Mouse (Mus musculus) liver, embryonic 12.5 days (tissue): ENCODE data around the gene Dnajc30. TPM values are rescaled to one million over a fixed set of nuclear protein-coding genes. Genes with fewer than 3 reads are reported as not detected.
A peak's percentile ranks its signal among the peaks of the same experiment; 100 is the strongest.

Experiments used
- ATAC-seq: fragments of 200-750 bp; cut with Nextera tagmentation; 2 replicates; pipeline ENCODE4 v1.8.0; 2017; ENCODE audit warnings: moderate number of reproducible peaks, mild to moderate bottlenecking, moderate library complexity
- H3K27ac ChIP-seq: fragments of 300-500 bp; sonication (generic); 2 replicates; pipeline ENCODE4 v1.5.1; 2016; ENCODE audit warnings: mild to moderate bottlenecking
- H3K27me3 ChIP-seq: fragments of 300-500 bp; sonication (generic); replicated peaks from 2 replicates; pipeline ENCODE4 v1.6.1; 2016; ENCODE audit warnings: mild to moderate bottlenecking, moderate library complexity
- H3K36me3 ChIP-seq: fragments of 300-500 bp; sonication (generic); 2 replicates; pipeline ENCODE4 v1.6.1; 2016; ENCODE audit warnings: mild to moderate bottlenecking, moderate library complexity
- H3K4me1 ChIP-seq: fragments of 300-500 bp; sonication (generic); 2 replicates; pipeline ENCODE4 v1.6.1; 2016
- H3K4me2 ChIP-seq: fragments of 300-500 bp; sonication (generic); 2 replicates; pipeline ENCODE4 v1.6.1; 2016; ENCODE audit warnings: mild to moderate bottlenecking, moderate library complexity
- H3K4me3 ChIP-seq: fragments of 300-500 bp; sonication (generic); 2 replicates; pipeline ENCODE4 v1.5.1; 2016; ENCODE audit warnings: mild to moderate bottlenecking, moderate library complexity
- H3K9ac ChIP-seq: fragments of 300-500 bp; sonication (generic); 2 replicates; pipeline ENCODE4 v1.6.1; 2016; ENCODE audit warnings: mild to moderate bottlenecking, moderate library complexity
- H3K9me3 ChIP-seq: fragments of 300-500 bp; sonication (generic); replicated peaks from 2 replicates; pipeline ENCODE4 v1.6.1; 2016; ENCODE audit warnings: mild to moderate bottlenecking, moderate library complexity
- WGBS: fragments of 180-500 bp; shearing (Covaris S2); methylation state at CpG from one replicate; pipeline ENCODE4 v1.1.7; 2016; ENCODE audit not compliant: insufficient replicate concordance; 5-methylcytosine and 5-hydroxymethylcytosine counted together
- polyA plus RNA-seq: library from polyadenylated mRNA; unstranded; fragments of >200 nt; fragmentation: Nextera tagmentation; extraction: Ambion mirVana; gene quantifications from 2 replicates; pipeline ENCODE4 v1.2.1, GENCODE M21; 2016

The Dnajc30 gene
- polyA plus RNA-seq, 1 experiment from 2014 or later, result 15.9 TPM

DNA sequence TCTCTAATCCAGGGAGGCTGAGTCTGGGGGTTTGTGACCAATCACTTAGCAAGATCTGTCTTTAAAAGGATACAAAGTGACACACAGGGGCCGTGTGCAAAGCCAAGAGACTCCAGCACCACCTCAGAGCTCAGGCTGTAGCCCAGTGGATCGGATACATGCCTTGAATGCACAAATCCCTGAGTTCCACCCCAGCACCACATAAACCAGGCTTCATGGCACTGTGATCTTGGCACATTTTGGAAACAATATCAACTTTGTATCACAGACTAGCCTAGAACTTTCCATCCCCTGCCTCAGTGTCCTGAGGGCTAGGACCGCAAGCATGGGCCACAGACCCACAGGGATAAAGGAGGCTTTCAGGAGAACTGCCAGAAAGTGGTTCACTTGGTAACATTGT lies 2.0 kb downstream of the Dnajc30 start:
- ATAC-seq, result no peak
- H3K9ac ChIP-seq, result no peak overlapping the region
- peaks cover 37% of the 10 kb centered on the region for H3K36me3 ChIP-seq
- no peaks in the 10 kb centered on the region for H3K27me3 ChIP-seq
- H3K9me3 ChIP-seq, result no peaks in the 10 kb centered on the region
- WGBS, result 95% methylated on average over 3 of the region's 3 CpGs
- H3K4me3 ChIP-seq, result 0 out of 2 replicates have a peak overlapping the region, but pooled peaks have one; percentile 6
- peak overlapping the region; percentile 98; the same call in 1 of the 2 replicates for H3K4me2 ChIP-seq
- H3K27ac ChIP-seq, result no peak overlapping the region
- H3K4me1 ChIP-seq, result peaks cover 45% of the 10 kb centered on the region

DNA sequence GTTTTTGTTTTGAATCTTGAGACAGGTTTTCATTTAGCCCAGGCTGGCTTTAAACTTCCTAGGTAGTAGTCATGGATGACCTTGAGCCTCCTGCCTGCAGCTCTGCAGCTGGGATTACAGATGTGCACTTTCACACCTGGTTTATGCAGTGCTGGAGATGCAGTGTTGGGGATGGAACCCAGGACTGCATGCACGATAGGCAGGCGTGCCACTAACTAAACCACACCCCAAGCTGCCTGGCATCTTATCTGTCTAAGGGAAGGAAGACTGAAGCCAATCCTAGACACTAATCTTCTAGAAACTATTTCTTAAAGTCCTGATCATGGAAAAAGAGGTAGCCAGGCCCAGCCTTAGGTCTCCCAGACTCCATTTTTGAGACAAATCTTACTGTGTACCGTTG lies 6.4 kb downstream of the Dnajc30 start:
- H3K9me3 ChIP-seq, result no peaks in the 10 kb centered on the region
- H3K27ac ChIP-seq, result no peak overlapping the region
- peaks cover 12% of the 10 kb centered on the region for H3K27me3 ChIP-seq
- no peak overlapping the region for H3K4me2 ChIP-seq
- H3K4me1 ChIP-seq, result peaks cover 35% of the 10 kb centered on the region
- 44% methylated on average over 3 of the region's 3 CpGs for WGBS
- no peak overlapping the region for H3K9ac ChIP-seq
- no peak overlapping the region for H3K4me3 ChIP-seq
- H3K36me3 ChIP-seq, result peaks cover 24% of the 10 kb centered on the region
- ATAC-seq, result peak; percentile 65; the same call in 1 of the 2 replicates

DNA sequence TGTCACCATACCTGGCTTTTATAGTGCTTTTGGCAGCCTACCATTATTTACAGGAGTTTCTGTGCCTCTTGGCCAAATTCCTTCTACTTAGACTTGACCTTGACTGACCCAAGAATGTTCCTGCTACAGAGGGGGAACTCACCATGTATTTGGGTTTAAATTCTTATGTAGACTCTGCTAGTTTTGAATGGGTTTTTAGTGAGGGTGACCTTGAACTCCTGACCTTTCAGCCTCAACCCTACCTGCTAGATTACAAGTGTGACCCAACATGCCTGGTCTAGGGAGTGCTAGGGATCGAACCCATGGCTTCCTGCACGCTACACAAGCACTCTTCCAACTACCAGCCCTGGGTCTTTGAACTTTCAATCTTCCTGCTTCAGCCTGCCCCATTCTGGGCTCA lies 8.1 kb downstream of the Dnajc30 start:
- Histone ChIP-seq H3K4me2 (no peak overlapping the region), H3K9me3 (no peaks in the 10 kb centered on the region), H3K4me1 (peaks cover 27% of the 10 kb centered on the region), H3K9ac (no peak overlapping the region), H3K4me3 (no peak overlapping the region), H3K27me3 (peaks cover 19% of the 10 kb centered on the region), H3K27ac (no peak overlapping the region), H3K36me3 (peaks cover 10% of the 10 kb centered on the region)
- ATAC-seq, result no peak
- WGBS, result 70% methylated on average over 2 of the region's 2 CpGs

DNA sequence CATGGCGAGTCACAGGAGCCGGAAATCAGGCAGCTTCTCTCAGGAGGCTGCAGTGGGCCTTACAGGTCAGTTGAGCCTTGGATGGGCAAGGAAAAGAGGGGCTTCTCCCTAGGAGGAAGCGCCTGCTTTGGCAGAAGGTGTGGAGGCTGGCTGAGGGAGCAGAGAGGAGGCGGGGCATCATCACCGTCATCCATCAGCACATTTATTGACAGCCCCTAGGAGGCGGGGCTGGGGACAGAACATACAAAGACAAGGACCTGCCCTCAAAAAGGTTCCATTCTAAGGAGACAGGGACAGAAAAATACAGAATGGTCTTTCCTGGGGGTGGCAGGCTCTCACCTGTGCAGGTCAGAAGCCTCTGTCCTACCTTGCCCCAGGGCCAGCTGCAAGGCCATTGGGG lies 8.7 kb downstream of the Dnajc30 start:
- no peak overlapping the region for H3K27ac ChIP-seq
- H3K36me3 ChIP-seq, result peaks cover 3% of the 10 kb centered on the region; the same call in 1 of the 2 replicates
- no peaks in the 10 kb centered on the region for H3K9me3 ChIP-seq
- no peak overlapping the region for H3K4me2 ChIP-seq
- peaks cover 34% of the 10 kb centered on the region for H3K4me1 ChIP-seq
- H3K4me3 ChIP-seq, result no peak overlapping the region
- WGBS, result 55% methylated on average over 6 of the region's 6 CpGs
- H3K27me3 ChIP-seq, result peaks cover 25% of the 10 kb centered on the region
- no peak overlapping the region for H3K9ac ChIP-seq
- ATAC-seq, result no peak

DNA sequence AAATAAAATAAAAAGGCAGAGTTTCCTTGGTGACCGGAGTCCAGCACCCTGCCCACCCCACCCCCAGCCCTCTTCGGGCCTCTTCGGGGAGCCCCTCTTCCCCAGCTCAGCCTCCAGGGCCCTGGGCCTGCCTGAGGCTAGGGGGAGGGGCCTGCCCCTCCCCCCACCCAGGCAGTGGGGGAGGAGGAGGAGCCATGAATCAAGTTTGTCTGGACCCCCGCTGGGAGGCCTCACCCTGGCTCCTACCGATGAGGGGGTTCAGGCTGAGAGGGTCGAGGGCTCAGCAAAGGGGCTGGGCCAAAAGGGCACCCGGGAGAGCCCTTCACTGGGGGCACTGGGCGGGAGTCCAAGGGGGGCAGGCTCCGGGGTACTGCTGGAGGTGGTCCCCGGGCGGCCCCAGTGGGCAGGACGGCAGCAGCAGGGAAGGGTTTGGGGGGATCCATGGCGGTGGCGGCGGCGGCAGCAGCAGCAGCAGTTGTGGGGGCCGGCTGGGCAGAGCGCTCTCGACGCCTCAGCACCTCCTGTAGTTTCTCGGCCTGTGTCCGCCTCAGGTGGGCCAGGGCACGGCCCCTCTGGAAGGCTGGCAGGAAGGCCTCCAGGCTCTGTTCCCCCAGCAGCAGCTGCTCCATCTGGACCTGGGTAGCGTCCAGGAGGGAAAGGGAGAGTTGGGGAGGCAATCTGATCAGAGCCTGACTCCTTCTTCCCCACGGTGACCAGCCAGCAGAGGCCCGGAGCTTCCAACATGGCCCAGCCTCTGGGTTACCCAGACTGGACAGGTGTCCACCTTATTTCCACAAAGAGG lies 9.5 kb downstream of the Dnajc30 start:
- no peak for ATAC-seq
- H3K4me2 ChIP-seq, result no peak overlapping the region
- 48% methylated on average over 26 of the region's 26 CpGs for WGBS
- H3K4me1 ChIP-seq, result peaks cover 42% of the 10 kb centered on the region
- H3K9me3 ChIP-seq, result no peaks in the 10 kb centered on the region
- peaks cover 32% of the 10 kb centered on the region for H3K27me3 ChIP-seq
- no peak overlapping the region; the same call in 1 of the 2 replicates for H3K9ac ChIP-seq
- no peak overlapping the region for H3K27ac ChIP-seq
- H3K36me3 ChIP-seq, result no peaks in the 10 kb centered on the region
- H3K4me3 ChIP-seq, result no peak overlapping the region

DNA sequence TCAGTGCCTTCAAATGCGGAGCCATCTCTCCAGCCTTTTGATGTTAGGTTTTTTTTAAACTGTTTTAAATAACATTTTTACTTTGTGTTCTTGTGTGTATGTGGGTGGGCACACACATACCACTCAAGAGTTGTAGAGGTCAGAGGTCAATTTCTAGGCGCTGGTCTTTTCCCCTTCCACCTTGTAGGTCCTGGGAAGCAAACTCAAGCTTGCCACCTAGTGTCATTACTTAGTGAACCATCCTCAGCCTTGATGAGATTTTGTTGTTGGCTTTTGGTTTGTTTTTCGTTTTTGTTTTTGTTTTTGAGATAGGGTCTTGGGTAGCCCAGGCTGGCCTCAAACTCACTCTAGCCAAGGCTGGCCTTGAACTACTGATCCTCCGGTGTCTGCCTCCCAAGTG lies 11.7 kb downstream of the Dnajc30 start:
- Histone ChIP-seq H3K27ac (no peak overlapping the region), H3K4me2 (no peak overlapping the region), H3K4me1 (peaks cover 36% of the 10 kb centered on the region), H3K9ac (no peak overlapping the region), H3K9me3 (no peaks in the 10 kb centered on the region), H3K4me3 (no peak overlapping the region), H3K36me3 (no peaks in the 10 kb centered on the region), H3K27me3 (peaks cover 48% of the 10 kb centered on the region)
- ATAC-seq, result no peak
- WGBS, result 56% methylated on average over 4 of the region's 4 CpGs

DNA sequence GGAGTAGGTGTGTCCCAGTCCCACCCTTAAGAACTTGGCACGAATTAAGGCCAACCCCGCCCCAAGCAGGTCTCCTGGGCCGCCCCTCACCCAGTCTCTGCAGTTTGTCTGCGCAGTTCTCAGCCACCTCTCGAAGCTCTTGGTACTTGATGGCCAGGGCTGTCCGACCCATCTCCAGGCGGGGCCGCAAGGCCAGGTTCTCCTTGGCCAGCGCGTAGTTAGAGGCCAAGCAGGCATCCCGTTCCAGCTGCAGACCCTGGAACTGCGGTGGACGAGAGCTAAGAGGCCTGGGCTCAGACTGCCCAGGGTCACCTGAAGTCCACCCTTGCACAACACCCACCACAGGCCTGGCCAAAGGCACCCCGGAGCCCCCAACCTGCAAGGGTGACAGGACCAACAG lies 12.4 kb downstream of the Dnajc30 start:
- H3K36me3 ChIP-seq, result no peaks in the 10 kb centered on the region
- ATAC-seq, result no peak
- H3K4me2 ChIP-seq, result no peak overlapping the region
- H3K9me3 ChIP-seq, result no peaks in the 10 kb centered on the region
- H3K27ac ChIP-seq, result no peak overlapping the region
- H3K4me3 ChIP-seq, result no peak overlapping the region
- WGBS, result 79% methylated on average over 14 of the region's 14 CpGs
- peaks cover 52% of the 10 kb centered on the region for H3K27me3 ChIP-seq
- H3K9ac ChIP-seq, result no peak overlapping the region
- H3K4me1 ChIP-seq, result peaks cover 32% of the 10 kb centered on the region

DNA sequence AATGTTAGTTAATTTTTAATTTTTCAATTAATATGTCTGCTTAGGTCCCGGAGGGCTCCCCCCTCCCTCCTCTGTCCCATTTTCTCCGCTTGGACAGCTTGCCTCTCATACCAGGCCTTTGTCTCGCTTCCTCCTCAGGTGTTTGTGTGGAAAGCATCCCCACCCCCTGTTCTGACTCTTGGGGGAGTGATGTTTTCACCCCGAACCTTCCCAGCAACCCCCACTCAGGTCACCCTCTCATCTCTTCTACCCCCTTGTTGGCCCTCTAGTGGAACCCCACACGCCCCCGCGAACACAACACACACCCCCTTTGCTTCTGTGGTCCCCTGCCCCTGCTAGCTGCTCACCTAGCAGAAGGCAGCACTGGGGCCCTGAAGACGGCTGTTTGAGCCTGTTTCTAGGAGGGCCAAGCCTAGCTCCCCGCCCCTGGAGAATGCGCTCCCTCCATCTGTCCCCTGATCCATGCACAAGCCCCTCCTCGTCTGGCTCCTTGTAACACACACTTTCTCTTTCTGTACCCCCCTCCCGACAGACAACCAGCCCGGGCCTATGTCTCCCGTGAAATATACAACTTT lies 13.0 kb downstream of the Dnajc30 start:
- no peak overlapping the region for H3K27ac ChIP-seq
- H3K36me3 ChIP-seq, result no peaks in the 10 kb centered on the region
- no peaks in the 10 kb centered on the region for H3K9me3 ChIP-seq
- H3K27me3 ChIP-seq, result peaks cover 55% of the 10 kb centered on the region
- ATAC-seq, result no peak
- H3K4me3 ChIP-seq, result peak overlapping the region; percentile 67
- peak overlapping the region; percentile 31; the same call in 1 of the 2 replicates for H3K9ac ChIP-seq
- peaks cover 32% of the 10 kb centered on the region for H3K4me1 ChIP-seq
- peak overlapping the region; percentile 98 for H3K4me2 ChIP-seq
- 50% methylated on average over 14 of the region's 14 CpGs for WGBS

DNA sequence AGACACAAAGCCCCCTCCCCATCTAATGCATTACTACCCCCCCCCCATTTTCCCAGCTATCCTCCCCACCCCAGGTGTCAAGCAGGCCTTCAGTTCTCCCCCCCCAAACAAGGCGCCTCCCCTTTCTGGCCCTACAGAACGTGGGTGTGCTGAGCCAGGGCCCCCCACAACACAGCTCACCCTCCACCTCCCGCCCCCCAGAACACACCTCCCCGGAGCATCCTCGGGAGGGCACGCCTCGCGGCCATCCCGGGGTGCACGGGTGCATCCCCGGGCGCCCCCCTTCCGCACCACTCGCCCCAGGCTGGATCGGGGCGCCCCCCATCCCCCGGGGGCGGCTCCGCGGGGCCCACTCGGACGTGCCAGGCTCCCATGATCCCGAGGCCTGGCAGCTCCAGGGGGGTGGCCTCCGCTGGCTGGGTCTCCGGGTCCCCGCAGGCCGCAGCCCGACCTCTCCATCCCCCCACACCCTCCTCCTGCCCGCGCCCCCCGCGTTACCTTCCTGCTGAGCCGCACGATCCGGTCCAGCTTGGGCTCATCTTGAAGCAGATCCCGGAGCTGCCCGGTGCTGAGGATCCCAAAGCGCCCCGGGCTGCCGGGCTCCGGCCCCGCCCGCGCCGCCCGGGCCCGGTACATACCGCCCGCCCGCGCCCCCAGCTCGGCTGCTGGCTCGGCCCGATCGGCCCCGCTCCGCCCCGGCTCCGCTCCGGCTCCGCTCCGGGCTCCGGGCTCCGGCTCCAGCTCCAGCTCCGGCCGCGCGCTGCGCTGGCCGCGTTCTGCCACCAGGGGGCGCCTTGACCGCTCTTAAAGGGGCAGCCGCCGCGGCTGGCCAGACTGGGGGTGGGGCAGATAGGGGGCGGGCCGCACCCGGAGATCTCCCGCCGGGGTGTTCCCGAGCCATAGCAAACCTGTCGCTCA lies 13.8 kb downstream of the Dnajc30 start, which contains the start of gene Vps37d:
Gene Vps37d (minus strand): TSS at position 703 of the 918 bp plus-strand sequence.
- H3K27ac ChIP-seq, result 0 out of 2 replicates have a peak within 1 kb of the TSS, but pooled peaks have one; percentile 10
- H3K36me3 ChIP-seq, result no peaks in the 10 kb centered on the region
- WGBS, result 4% methylated on average over 37 of the region's 83 CpGs
- H3K4me1 ChIP-seq, result peaks cover 32% of the 10 kb centered on the region
- peak; percentile 83 for ATAC-seq
- H3K27me3 ChIP-seq, result peaks cover 62% of the 10 kb centered on the region
- H3K9ac ChIP-seq, result peak within 1 kb of the TSS; percentile 81
- H3K4me3 ChIP-seq, result peak within 1 kb of the TSS; percentile 67
- H3K9me3 ChIP-seq, result no peaks in the 10 kb centered on the region
- peak within 1 kb of the TSS; percentile 98 for H3K4me2 ChIP-seq

DNA sequence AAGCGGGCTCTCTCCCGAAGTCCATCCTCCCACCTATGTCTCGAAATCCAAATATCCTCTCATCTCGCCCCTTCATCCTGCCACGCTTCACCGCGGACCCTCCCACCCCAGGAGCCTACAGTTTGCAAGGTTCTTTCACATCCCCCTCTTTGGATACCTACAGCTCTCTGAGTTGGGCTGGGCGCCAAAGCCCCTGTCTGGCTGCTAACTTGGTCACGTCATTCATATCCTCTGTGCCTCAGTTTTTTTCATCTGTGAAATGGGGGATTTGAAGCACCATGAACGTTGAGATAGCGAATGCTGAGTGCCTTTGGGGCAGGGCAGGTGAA lies 14.4 kb downstream of the Dnajc30 start:
- peaks cover 65% of the 10 kb centered on the region for H3K27me3 ChIP-seq
- H3K9me3 ChIP-seq, result no peaks in the 10 kb centered on the region
- no peak overlapping the region for H3K27ac ChIP-seq
- no peaks in the 10 kb centered on the region for H3K36me3 ChIP-seq
- peak overlapping the region; percentile 98 for H3K4me2 ChIP-seq
- peaks cover 26% of the 10 kb centered on the region for H3K4me1 ChIP-seq
- ATAC-seq, result peak; percentile 33
- H3K4me3 ChIP-seq, result peak overlapping the region; percentile 67
- peak overlapping the region; percentile 81 for H3K9ac ChIP-seq
- 4% methylated on average over 11 of the region's 11 CpGs for WGBS

DNA sequence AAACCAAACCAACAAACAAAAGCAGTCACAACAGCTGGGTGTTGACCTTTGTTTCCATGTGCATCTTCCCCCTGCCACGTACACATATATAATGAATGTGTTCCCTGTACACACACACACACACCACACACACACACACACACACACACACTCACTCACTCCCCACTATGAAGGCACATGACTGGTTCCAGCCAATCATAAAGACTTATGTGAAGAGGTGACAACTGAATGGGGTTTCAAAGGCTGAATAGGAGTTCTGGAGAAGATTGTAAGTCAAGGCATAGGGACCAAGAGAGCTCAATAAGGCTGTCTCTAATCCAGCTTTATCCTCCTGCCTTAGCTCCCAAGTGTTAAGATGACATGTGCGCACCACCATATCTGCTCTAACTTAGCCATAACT lies 15.6 kb downstream of the Dnajc30 start:
- H3K36me3 ChIP-seq, result no peaks in the 10 kb centered on the region
- ATAC-seq, result no peak
- no peak overlapping the region for H3K27ac ChIP-seq
- H3K9ac ChIP-seq, result no peak overlapping the region
- no peaks in the 10 kb centered on the region for H3K9me3 ChIP-seq
- no peak overlapping the region for H3K4me2 ChIP-seq
- H3K4me3 ChIP-seq, result no peak overlapping the region
- 78% methylated on average over 2 of the region's 2 CpGs for WGBS
- peaks cover 23% of the 10 kb centered on the region for H3K4me1 ChIP-seq
- peaks cover 67% of the 10 kb centered on the region for H3K27me3 ChIP-seq
